Mouse (Mus musculus) ES-Bruce4 (cell line): ENCODE data around the gene Lrrtm3.

ENCODE experiments used
- CTCF ChIP-seq: IDR thresholded peaks from one replicate; pipeline ENCODE4 v1.8.1; 2011; ENCODE audit warnings: low read depth, low read length
- EP300 ChIP-seq: IDR thresholded peaks from 2 replicates; pipeline ENCODE4 v1.6.1; 2011; ENCODE audit warnings: low read depth, low read length; ENCODE audit not compliant: insufficient read depth
- POLR2A ChIP-seq: IDR thresholded peaks from one replicate; pipeline ENCODE4 v1.8.1; 2011; ENCODE audit warnings: low read length; ENCODE audit not compliant: insufficient read depth

DNA sequence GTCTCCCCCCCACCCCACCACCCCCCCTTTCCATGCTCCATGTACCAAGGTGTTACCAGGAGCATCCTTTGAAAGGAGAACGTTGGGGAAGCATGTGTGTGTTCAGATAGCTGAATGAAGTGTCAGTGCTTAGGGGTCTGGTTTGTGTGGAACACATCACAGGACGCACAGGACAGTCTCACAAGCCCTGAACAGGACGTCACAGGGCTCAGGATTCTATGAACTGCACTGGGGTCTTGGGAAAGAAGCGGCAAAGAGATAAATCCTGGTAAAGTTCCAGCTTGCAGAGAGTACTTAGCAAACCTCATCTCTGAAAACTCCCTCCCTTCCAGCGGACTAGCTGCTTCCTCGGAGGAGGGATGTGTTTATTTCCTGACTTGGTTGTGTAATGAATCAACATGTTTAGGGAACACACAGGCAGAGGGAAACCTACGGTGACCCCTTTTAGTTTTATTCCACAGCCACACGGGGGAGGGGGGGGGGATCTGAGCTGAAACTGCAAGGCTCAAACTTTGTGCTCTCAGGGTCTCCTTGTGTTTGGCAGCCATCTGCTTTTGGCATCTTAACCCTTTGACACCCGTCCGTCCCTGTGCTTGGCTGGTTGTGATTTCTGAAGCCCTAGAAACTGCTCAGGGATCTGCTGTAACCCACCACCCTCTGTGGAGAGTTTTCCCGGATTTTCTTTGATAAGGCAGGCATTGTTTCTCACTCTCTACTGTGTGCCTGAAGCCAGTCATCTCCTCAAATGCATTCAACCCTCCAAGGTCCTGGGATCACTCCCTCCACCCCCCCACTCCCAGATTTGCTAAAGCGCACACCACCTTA lies 3.3 kb downstream of the Lrrtm3 start:
- TF ChIP-seq CTCF (no peak), POLR2A (no peak), EP300 (no peak)
